Mouse (Mus musculus): Measurements from ENCODE around the gene Mllt10.

DNA sequence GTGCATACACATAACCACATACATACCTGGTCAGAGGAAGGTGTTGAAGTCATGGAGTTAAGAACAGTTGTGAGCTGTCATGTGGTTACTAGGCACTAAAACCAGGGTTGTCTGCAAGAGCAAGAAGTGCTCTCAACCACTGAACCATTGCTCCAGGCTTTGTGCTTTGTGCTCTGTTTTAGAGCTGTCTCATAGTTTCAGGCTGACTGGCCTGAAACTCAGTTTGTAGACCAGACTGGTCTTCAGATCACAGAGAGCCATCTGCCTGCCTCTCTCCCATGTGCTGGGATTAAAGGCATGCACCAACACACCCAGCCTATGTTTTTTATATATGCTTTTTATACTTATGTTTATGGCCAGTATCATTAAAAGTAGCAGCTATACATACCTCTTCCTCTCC, 52.5 kb downstream of the Mllt10 start:
- TF ChIP-seq CTCF (IDR thresholded peaks at IDR 0.05; ENCODE audit: extremely low read depth, insufficient read depth, insufficient read length, insufficient replicate concordance) (no peak), POLR2A (IDR thresholded peaks at IDR 0.05; ENCODE audit: low read depth, low read length) (no peak)
